Mouse (Mus musculus): ENCODE data around the gene Rtp3.

Gene Rtp3

DNA sequence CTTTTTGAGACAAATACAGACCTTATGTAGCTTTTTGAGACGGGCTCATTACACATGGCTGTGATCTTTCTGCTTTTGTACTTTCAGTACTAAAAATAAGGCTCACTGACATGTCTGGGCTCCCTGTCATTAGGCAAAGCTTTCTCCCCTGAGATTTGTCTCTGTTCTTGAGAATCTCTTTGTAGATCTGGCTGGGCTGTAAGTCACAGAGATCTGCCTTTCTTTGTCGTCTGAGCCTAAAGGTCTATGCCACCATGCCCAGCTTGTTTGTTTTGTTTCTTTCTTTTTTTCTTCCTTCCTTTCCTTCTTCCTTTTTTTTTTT lies 24.5 kb downstream of the Rtp3 start:
- DNase-seq = no peak

DNA sequence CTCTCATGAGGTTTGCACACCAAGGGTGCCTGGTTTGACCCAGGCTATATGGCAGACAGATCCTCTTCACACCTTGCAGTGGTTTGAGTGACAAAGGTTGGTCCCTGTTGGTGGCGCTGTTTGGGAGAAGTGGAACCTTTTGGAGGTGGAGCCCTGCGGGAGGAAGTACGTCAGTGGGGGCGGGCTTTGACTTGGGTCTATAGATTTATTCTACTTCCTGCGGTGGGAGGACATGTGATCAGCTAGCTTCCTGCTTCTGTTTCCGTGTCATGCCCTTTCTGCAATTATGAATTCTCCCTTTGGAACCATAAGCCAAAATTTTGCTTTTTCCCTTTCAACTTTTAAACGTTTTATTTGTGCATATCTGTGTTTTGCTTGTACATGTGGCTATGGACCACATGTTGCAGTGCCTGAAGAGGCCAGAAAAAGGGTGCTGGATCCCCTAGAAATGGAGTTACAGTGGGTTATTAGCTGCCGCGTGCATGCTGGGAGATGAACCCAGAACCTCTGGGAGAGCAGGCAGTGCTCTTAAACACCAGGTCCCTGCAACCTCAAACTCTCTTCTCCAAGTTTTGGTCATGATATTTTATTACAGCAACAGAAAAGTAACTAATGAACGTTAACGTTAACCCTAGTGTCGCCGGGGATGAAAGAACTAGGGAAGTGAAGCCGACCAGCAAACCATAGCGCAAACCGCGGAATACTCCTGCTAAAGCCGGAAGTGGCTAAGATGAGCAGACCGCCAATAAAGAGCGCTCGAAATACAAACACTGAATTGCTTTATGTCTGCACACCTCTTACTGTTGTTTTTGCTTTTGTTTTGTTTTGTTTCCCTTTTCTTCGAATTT lies 25.1 kb downstream of the Rtp3 start:
- peak; percentile 88 for DNase-seq

- peak; percentile 96 for DNase-seq
These were observed 26.7 kb downstream of the Rtp3 start for GRCm38 (mm10) chr9:110963566-110964115.

GRCm38 (mm10) chr9:110961386-110961785 lies 29.0 kb downstream of the Rtp3 start:
- peak; percentile 63 for DNase-seq

DNA sequence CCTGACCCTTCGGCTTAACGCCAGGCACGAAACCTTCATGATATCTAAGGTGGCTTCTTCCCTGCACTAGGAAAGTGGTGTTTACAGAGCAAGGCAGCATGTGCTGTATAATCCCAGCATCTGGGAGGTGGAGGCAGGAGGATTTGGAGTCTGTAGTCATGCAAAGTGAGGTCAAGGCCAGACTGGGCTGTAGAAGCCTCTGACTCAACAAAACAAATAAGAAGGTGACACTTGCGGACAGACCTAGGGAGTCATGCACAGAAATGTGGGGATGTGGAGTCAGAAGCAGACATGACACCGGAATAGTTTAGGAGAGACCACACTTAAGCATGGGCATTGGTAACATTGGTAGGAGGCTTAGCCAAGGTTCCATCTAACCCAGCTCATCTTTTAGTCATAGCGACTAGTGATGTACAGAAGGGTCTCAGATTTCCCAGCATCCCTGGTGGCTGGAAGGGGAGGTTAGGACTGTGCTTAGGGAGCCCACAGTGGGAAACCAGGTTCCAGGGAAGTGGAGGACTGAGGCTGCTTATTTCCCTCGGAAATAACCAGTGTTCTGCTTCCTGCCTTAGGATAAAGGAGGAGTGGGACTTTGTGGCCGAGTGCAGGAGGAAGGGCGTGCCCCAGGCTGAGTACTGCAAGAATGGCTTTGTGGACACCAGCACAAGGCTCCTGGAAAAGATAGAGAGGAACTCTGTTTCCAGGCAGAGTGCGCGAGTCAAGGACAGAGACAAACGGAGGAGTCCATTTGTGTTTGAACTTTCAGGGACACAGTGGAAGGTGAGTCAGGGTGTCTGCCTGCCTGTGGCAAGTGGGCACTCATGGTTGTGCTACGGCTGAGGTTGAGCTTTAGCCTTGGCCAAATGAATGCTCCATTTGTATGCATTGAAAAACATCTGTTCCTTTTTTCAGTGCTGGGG lies 29.9 kb downstream of the Rtp3 start:
- DNase-seq = peak; percentile 92

DNA sequence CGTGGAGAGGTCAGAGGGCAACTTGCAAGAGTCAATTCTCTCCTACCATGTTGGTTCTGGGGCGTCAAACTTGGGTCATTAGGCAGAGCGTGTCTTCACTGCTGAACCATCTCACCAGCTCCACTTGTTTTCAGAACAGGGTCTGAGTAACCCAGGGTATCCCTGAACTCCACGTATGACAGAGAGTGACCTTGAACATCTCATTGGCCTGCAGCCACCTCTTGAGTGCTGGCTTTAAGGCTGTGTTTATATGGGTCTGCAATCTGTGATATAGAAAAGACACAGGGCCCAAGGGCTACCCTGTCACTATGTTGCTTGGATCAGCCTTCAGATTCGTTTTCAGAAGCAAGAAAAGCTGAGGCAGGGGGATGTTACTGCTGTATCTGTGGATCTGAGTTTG lies 30.7 kb downstream of the Rtp3 start:
- peak; percentile 79 for DNase-seq

GRCm38 (mm10) chr9:110955962-110956361 lies 34.4 kb downstream of the Rtp3 start:
- DNase-seq = peak; percentile 99

- peak; percentile 89 for DNase-seq
These were observed 35.5 kb downstream of the Rtp3 start for GRCm38 (mm10) chr9:110954681-110955445.

- peak; percentile 98 for DNase-seq
These were observed 36.6 kb downstream of the Rtp3 start for GRCm38 (mm10) chr9:110953550-110954461.

DNA sequence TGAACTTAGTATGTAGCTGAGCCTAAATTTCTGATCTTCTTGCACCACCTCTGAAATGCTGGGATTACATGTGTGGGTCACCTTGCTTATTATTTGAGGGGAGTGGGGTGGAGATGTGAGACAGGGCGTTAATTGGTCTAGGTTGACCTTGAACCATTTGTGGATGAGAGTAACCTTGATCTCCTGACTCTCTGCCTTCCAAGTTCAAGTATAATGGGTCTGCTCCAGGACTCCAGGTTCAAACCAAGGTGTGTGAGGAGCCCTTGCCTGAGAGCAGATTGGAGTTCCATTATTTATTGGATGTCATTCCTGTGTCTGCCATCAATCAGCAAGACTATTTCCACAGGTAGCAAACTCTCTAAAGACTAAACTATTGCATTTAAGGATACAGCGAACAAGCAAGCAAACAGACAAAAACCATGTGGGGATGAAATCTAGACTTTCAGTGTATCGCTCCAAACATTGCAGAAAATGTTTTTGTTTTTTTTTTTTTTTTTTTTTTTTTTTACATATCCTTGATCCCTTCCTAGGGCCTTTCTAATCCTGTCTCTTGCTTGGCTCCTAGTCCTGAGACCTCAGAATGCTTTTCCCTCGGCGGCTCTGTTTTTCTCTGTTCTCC lies 37.3 kb downstream of the Rtp3 start:
- DNase-seq = no peak

GRCm38 (mm10) chr9:110952398-110952797 lies 38.0 kb downstream of the Rtp3 start:
- peak; percentile 95 for DNase-seq

DNA sequence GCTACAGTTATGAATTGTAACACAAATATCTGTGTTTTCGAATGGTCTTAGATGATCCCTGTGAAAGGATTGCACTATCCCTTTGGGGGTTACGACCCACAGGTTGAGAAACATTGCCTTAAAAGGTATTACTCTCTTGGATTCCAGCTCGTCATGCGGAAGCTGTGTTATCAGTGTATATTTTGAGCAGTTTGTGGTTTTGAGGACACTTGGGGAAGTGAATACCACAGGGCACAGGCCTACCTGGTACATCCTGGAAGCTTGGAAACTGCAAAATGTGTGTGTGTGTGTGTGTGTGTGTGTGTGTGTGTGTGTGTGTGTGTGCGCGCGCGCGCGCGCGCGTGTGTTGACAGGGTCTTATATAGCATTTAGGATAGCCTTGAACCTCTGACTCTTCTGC lies 38.5 kb downstream of the Rtp3 start:
- DNase-seq = peak; percentile 63

DNA sequence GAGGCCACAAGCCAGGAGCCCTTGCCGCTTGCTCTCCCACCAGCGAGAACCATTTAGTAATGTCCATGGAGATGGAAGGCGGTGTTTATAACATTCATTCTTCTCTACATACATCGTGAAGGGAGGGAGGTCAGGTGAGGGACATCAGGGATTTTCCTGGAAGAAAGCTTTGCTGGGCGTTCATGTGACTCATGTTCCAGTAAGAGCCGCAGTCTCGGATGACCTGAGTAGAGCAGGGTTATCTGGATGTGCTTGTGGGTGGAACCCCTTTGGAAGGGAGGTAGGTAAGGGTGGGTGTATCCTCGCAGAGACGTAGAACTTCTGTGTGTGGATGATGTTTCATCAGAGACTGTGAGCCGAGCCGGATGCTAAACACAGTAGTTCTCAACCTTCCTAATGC lies 39.0 kb downstream of the Rtp3 start, which contains the start of gene Lrrc2:
TSS of gene Lrrc2 (plus strand) at position 149 of the 400 bp plus-strand sequence.
- no peak for DNase-seq

DNA sequence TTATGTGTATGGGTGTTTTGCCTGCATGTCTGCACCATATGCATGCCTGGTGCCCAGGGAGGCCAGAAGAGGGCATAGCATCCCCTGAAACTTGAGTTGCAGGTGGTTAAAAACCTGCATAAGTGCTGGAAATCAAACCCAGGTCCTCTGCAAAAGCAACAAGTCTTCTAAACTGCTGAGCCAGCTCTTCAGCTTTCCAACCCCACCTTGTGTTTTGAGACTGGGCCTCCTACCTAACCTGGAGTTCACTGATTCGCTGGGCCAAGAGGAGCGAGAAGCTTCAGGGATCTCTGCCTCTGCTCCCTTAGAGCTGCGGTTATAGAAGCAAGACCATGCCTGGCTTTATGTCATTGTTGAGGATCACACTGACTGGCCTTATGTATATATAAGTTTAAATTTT lies 40.3 kb downstream of the Rtp3 start:
- peak; percentile 70 for DNase-seq

- DNase-seq = peak; percentile 84
These were observed 41.5 kb downstream of the Rtp3 start for GRCm38 (mm10) chr9:110948813-110949310.

GRCm38 (mm10) chr9:110947900-110948299 lies 42.5 kb downstream of the Rtp3 start:
- no peak for DNase-seq

DNA sequence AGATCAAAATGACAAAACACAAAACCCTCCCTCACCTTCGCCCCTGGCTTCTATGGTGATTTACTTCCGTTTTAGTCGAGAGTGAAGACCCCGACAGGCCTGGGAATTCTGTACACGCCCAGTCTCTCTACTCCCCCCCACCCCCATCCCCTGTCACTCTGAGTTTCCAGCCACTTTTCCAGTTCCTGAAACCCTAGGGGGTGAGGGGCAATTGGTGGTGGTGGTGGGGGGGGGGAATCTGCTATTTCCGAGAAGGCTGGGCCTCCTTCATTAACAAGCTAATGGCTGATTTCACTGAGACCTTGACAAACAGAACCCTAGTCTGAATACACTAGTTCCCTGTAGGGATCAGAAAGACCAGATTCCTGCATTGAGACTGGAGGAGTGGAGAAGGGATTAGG lies 43.1 kb downstream of the Rtp3 start:
- DNase-seq = peak; percentile 54

- peak; percentile 79 for DNase-seq
These were observed 43.8 kb downstream of the Rtp3 start for GRCm38 (mm10) chr9:110946548-110947044.

GRCm38 (mm10) chr9:110945926-110946325 lies 44.5 kb downstream of the Rtp3 start, which contains the start of gene Tdgf1:
Tdgf1 (minus strand) TSS chr9:110946158.
- DNase-seq = no peak

DNA sequence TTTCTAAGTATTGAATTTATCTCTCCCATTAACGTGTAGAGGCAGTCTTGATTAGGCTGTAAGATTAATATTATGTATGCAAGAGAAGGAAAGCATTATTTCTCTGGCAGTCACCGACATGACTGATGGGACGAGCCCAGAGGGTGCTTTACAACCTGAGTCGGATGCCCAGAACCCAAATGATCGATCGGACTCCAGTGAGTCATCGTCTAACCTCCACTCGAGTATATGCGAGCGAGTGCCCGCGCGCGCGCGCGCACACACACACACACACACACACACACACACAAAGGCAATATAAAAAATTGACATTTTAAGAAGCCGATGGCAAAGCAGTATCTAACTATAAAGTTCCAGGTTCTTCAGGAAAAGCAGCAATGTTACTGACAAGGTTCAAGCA lies 45.0 kb downstream of the Rtp3 start:
- no peak for DNase-seq

GRCm38 (mm10) chr9:110944265-110944664 lies 46.1 kb downstream of the Rtp3 start:
- DNase-seq = no peak

Measured in heart, adult 11 months (tissue).